Mouse (Mus musculus): ENCODE measurements around the gene Olfr709-ps1.
"Not testable (repeated sequence)": the region's sequence is repeated elsewhere in the genome, so short reads cannot be mapped to it uniquely, and the experiment has no call there.

Olfr709-ps1 gene

GRCm38 (mm10) chr7:106932119-106932518 lies at the start of gene Olfr709-ps1:
Gene Olfr709-ps1, minus strand, starts transcription at chr7:106932219.
- POLR2A ChIA-PET = no interaction called here
- CTCF ChIA-PET = no interaction called here

- POLR2A ChIA-PET = no interaction called here
- CTCF ChIA-PET = no interaction called here
These were observed 43.3 kb upstream of the Olfr709-ps1 start, which contains the start of gene Olfr711 for GRCm38 (mm10) chr7:106975353-106975752. Gene Olfr711, minus strand, starts transcription at chr7:106975453.

GRCm38 (mm10) chr7:106967503-106967902 lies 35.5 kb upstream of the Olfr709-ps1 start:
- POLR2A ChIA-PET = not testable (repeated sequence)

GRCm38 (mm10) chr7:106963837-106964236 lies 31.8 kb upstream of the Olfr709-ps1 start, which contains the start of gene Olfr6:
Gene Olfr6, minus strand, starts transcription at chr7:106963937.
- CTCF ChIA-PET = no interaction called here

More at GRCm38 (mm10) chr7:106967503-106967902, 35.5 kb upstream of the Olfr709-ps1 start:
- CTCF ChIA-PET = interaction anchor here in 3 of 4 experiments (0.5 to 1.0 kb wide), 3 partner anchors 14 to 209 kb away, joined by 3 to 7 read pairs (median 3); no protein-coding TSS in a partner anchor

GRCm38 (mm10) chr7:106948212-106948611 lies 16.2 kb upstream of the Olfr709-ps1 start, which contains the start of gene Olfr710:
Gene Olfr710, minus strand, starts transcription at chr7:106948312.
- POLR2A ChIA-PET = no interaction called here
- CTCF ChIA-PET = no interaction called here

More at GRCm38 (mm10) chr7:106963837-106964236, 31.8 kb upstream of the Olfr709-ps1 start, which contains the start of gene Olfr6:
- POLR2A ChIA-PET = no interaction called here

GRCm38 (mm10) chr7:106920961-106921360 lies 11.1 kb downstream of the Olfr709-ps1 start:
- POLR2A ChIA-PET, CTCF ChIA-PET: not testable (repeated sequence)

GRCm38 (mm10) chr7:106907676-106908075 lies 24.3 kb downstream of the Olfr709-ps1 start, which contains the start of gene Olfr1532-ps1:
Gene Olfr1532-ps1, plus strand, starts transcription at chr7:106908001.
- CTCF ChIA-PET = no interaction called here
- POLR2A ChIA-PET = interaction anchor here in 1 of 4 experiments (0.6 kb wide), 1 partner anchor 69 kb away, joined by 3 read pairs; no protein-coding TSS in a partner anchor

GRCm38 (mm10) chr7:106901141-106901540 lies 30.9 kb downstream of the Olfr709-ps1 start, which contains the start of gene Olfr707:
Gene Olfr707, minus strand, starts transcription at chr7:106901241.
- POLR2A ChIA-PET, CTCF ChIA-PET: not testable (repeated sequence)

GRCm38 (mm10) chr7:106888062-106888461 lies 44.0 kb downstream of the Olfr709-ps1 start, which contains the start of gene Olfr706:
Gene Olfr706, minus strand, starts transcription at chr7:106888162.
- ChIA-PET POLR2A (no interaction called here), CTCF (no interaction called here)

- POLR2A ChIA-PET = no interaction called here
- CTCF ChIA-PET = no interaction called here
These were observed 55.2 kb downstream of the Olfr709-ps1 start, which contains the start of gene Olfr705 for GRCm38 (mm10) chr7:106876791-106877190. Gene Olfr705, minus strand, starts transcription at chr7:106876891.
